Mouse (Mus musculus) cerebellum, postnatal 10 days (tissue): ENCODE results near the gene Ptpre.

Experiments used
- DNase-seq, 2 experiments: peaks; one replicate each; pipeline ENCODE4 v3.0.0; 2021; ENCODE audit warnings: mixed read lengths in 2 of 2

The Ptpre gene

GRCm38 (mm10) chr7:135608208-135608607, 70.9 kb downstream of the Ptpre start:
- no peak for DNase-seq

GRCm38 (mm10) chr7:135609028-135609427, 71.7 kb downstream of the Ptpre start:
- DNase-seq: no peak

- DNase-seq: no peak
Observed at GRCm38 (mm10) chr7:135609655-135610054, 72.4 kb downstream of the Ptpre start.

GRCm38 (mm10) chr7:135612276-135612675, 75.0 kb downstream of the Ptpre start:
- no peak for DNase-seq

GRCm38 (mm10) chr7:135612801-135613200, 75.5 kb downstream of the Ptpre start:
- DNase-seq: no peak

- no peak for DNase-seq
Observed at GRCm38 (mm10) chr7:135613380-135613779, 76.1 kb downstream of the Ptpre start.

- DNase-seq: no peak
Observed at GRCm38 (mm10) chr7:135614892-135615291, 77.6 kb downstream of the Ptpre start.

GRCm38 (mm10) chr7:135616479-135616878, 79.2 kb downstream of the Ptpre start:
- peak in 1 of 2 experiments; percentile 33 for DNase-seq

- DNase-seq: peak in 1 of 2 experiments; percentile 28
Observed at GRCm38 (mm10) chr7:135617776-135618175, 80.5 kb downstream of the Ptpre start.

- DNase-seq: no peak
Observed at GRCm38 (mm10) chr7:135621649-135622048, 84.4 kb downstream of the Ptpre start.

GRCm38 (mm10) chr7:135622241-135622640, 85.0 kb downstream of the Ptpre start:
- DNase-seq: peak; percentile 65 to 74

- no peak for DNase-seq
Observed at GRCm38 (mm10) chr7:135624854-135625253, 87.6 kb downstream of the Ptpre start.

GRCm38 (mm10) chr7:135628363-135628762, 91.1 kb downstream of the Ptpre start:
- DNase-seq: no peak

- DNase-seq: peak in 1 of 2 experiments; percentile 29
Observed at GRCm38 (mm10) chr7:135629019-135629418, 91.7 kb downstream of the Ptpre start.

- peak; percentile 82 to 86 for DNase-seq
Observed at GRCm38 (mm10) chr7:135631776-135632552, 94.7 kb downstream of the Ptpre start.

- DNase-seq: peak in 1 of 2 experiments; percentile 24
Observed at GRCm38 (mm10) chr7:135632716-135633258, 95.5 kb downstream of the Ptpre start.

- peak; percentile 78 to 79 for DNase-seq
Observed at GRCm38 (mm10) chr7:135634851-135635624, 97.8 kb downstream of the Ptpre start.

- peak; percentile 62 to 72 for DNase-seq
Observed at GRCm38 (mm10) chr7:135637406-135637980, 100.2 kb downstream of the Ptpre start.

GRCm38 (mm10) chr7:135639361-135639760, 102.1 kb downstream of the Ptpre start:
- no peak for DNase-seq

- peak; percentile 82 to 85 for DNase-seq
Observed at GRCm38 (mm10) chr7:135641698-135642507, 104.6 kb downstream of the Ptpre start.

- no peak for DNase-seq
Observed at GRCm38 (mm10) chr7:135644452-135644851, 107.2 kb downstream of the Ptpre start.

GRCm38 (mm10) chr7:135646976-135647375, 109.7 kb downstream of the Ptpre start:
- no peak for DNase-seq
